Mouse (Mus musculus) right cerebral cortex, postnatal 14 days (tissue): ENCODE measurements around the gene Hmox2.
A peak's percentile ranks its signal among the peaks of the same experiment; 100 is the strongest.
"Not testable (repeated sequence)": the region's sequence is repeated elsewhere in the genome, so short reads cannot be mapped to it uniquely, and the experiment has no call there.

Source experiments
- DNase-seq: peaks from one replicate; pipeline ENCODE4 v3.0.0; 2022

Hmox2 gene

DNA sequence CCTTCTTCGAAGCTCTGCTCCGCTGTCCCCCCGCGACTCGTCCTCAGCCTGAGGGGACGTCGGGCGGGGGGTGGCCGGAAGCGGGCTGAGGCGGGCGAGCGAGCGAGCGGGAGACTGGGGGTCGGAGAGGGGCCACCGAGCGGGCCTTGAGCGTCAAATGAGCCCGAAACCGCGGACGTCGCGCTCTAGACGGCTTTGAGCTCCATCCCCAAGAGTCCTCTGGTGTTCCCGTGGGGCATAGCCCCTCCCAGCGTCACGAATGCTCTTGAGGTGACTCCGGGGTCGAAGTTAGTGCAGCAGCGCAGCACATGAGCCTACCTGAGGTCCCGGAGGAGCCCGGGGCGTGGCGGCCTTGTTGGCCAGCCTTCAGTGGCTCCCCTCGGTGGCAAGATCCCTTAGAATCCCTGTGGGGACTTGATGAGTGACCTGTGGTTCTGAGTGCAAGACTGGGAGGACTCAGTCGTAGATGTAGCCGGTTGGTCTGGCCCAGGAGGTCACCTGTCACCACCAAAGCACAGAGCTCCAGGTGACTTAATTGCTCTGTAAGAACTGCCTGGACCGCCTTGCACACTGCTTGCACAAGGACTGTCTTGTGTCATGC lies 467 bp downstream of the Hmox2 start:
- DNase-seq, result peak; percentile 26

- DNase-seq, result no peak
These were observed 1.4 kb downstream of the Hmox2 start for GRCm38 (mm10) chr16:4727526-4727925.

- DNase-seq, result no peak
These were observed 1.8 kb downstream of the Hmox2 start for GRCm38 (mm10) chr16:4727963-4728362.

GRCm38 (mm10) chr16:4730776-4731358 lies 4.7 kb downstream of the Hmox2 start:
- no peak for DNase-seq

DNA sequence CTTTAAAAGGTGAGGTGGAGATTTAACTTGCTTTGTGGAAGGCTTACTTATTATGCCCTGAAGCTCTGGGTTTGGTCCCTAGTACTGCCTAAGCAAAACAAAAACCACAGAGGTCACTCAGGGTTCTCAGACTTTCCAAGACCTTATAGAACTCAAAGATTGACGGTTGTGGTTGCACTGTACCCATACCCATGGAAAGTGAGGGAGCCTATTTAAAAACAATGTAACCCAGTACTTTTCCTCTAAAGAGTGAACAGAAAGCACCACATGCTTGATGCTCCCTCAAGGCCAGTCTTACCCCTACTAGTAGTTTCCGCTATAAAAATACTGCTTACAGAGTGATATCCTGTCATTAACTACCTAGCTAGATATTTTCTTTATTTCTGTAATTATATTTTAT lies 10.1 kb downstream of the Hmox2 start:
- DNase-seq, result no peak

DNA sequence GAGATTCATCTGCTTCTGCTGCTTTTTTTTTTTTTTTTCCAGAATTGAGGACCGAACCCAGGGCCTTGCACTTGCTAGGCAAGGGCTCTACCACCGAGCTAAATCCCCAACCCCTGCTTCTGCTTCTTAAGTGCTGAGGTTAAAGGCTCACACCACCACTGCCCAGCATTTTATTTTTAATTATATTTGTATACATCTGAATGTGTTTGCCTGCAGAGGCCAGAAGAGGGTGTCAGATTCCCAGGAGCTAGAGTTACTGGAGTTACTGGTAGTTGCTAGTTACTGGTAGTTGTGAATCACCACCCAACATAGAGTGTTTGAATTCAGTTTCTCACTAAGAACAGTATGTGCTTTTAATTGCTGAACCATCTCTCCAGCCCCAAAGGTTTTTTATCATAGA lies 13.8 kb downstream of the Hmox2 start:
- DNase-seq, result no peak

DNA sequence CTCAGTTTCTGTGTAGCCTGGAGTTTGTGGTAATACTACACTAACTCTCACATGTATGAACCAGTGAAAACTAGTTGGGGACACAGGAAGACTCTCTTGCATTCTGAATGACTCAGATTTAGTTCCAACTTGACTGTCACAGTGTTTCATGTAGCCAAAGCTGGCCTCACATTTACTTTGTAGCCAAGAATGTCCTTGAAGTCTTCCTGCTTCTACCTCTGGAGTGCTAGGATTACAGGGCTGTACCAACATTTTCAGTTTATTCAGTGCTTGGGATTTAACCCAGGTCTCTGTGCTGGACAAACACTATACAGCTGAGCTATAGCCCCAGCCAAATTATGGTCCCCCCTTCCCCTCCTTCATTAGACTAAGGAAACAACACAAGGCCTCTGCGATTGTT lies 16.0 kb downstream of the Hmox2 start:
- DNase-seq, result no peak

GRCm38 (mm10) chr16:4752155-4752554 lies 26.0 kb downstream of the Hmox2 start:
- no peak for DNase-seq

DNA sequence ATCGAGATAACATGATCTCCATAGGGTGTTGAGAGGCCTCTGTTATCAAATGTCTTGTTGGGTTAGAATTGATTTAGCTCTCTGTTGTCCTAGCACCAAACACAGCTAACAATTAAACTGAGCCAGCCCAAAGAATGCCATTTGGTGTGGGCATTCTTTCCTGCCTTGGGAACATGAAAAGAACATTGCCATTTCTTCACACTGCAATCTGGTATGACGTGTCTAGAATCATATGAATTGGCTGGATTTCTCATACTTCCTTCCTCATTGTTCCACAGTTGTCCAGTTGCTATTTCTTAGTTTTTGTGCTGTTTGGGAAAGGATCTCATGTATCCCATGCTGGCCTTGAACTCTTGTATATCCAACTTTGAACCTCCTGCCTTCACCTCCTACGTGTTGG lies 27.9 kb downstream of the Hmox2 start:
- no peak for DNase-seq

DNA sequence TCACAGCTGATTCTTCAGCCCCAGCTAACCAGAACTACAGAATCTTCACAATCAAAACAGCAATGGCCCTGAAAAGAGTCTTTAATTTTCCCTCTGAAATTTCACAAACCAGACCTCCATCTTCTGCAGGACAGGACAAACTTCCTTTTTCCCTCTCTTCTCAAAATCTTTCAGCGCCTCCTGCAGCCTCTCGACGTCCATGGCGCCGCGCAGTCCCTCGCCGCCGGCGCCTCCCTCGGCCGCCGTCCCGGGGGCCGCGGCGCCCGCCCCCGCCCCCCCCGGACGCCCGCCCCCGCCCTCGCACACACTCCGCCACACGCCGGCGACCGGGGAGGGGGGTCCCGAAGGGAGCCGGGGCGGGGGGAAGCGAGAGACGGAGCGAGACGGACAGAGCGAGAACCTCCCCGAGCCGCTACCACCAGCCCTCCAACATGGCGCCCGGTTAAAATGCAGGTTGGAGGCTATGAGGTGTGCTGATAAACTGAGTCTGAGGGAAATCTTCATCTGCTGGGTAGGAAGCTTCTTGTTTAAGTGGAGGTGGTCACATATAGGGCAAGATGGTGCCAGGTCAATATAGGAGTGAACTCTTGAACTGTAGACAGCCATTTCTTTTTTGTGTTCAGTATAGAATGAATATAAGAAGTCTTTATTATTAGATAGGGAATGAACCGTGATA lies 30.6 kb downstream of the Hmox2 start:
- DNase-seq, result not testable (repeated sequence)

GRCm38 (mm10) chr16:4762437-4762836 lies 36.3 kb downstream of the Hmox2 start:
- no peak for DNase-seq

DNA sequence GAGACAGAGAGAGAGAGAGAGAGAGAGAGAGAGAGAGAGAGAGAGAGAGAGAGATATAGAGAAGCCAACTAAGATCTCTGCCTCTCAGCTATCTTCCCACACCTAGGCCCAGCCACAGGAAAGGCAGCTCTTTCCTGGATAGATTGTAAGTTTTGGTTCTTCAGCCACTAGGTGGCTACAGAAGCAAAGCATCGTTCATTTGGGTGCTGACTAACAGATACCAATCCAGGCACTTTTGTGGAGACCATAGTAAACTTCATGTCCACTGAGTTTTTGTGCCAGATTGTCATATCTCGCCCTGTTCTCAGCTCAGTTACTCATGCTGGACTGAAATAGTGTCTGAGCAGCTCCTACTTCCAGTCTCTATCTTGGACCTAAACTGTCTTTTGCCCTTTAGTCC lies 37.1 kb downstream of the Hmox2 start:
- no peak for DNase-seq

DNA sequence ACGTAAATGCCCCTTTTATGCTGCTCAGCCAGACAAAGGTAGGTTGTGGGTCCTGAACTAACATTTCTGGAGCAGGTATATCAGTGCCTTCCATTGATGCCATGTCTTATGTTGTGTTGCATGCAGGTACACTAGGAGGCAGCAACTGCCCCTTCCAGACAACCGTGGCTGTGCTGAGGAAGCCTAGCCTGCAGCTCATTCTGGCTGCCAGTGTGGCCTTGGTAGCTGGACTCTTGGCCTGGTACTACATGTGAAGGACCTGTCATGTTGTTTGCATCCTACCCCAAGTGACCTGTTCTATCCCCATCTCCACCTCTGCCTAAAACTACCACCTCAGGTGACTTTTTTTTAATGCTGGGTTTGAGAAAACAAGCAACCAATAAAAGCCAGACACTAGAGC lies 39.7 kb downstream of the Hmox2 start:
- DNase-seq, result no peak

DNA sequence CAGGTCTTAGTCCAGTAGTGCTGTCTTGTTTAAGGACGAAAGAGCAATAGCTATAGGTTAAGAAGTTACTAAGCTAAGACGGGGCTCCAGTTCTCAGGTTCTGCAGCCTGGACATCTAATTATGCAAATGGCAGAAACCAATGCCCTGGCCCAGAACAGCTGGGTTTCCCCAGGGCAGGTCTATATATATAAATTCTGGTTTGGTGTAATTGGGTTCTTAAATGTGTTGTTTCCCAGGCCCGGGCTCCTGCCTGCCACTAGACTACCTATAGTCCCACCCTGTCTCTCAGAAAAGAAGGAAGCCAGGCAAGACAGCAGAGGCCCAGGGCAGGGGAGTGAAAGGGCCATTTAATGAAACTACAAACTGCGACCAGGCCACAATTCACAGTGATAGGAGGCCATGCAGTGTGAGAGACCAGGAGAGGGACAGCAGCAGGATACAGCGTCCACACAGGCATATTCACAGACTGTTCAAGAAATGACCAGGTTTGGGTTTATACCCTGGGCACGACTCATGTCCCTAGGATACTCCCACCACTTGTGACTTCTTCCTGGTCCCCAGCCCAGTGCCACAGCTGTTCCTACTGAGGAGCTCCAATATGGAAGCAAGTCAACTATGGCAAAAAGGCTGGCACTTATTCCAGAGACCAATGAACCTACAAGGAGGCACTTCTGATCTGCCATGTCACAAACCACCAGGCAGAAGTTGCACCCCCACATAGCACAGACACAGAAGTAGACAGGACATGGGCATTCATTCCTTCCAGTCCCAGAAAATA lies 41.0 kb downstream of the Hmox2 start:
- no peak for DNase-seq

DNA sequence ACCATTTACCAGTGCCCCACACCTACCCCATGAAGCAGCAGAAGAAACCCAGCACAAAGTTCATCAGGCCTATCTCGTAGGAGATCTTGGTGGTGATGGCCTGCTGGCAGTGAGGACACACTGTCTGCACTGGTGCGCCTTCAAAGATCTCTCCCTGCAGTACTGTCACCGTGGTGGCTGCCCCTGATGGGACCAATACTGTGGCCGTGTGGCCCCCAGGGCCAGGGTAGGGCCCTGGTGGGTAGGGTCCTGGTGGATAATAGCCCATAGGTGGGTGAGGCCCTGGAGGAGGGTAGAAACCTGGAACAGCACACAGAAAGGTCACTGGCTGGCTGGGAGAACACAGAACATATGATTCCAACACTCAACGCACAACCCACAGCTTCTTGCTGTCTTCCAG lies 42.6 kb downstream of the Hmox2 start:
- no peak for DNase-seq

- DNase-seq, result no peak
These were observed 47.3 kb downstream of the Hmox2 start for GRCm38 (mm10) chr16:4773289-4773970.

- no peak for DNase-seq
These were observed 51.2 kb downstream of the Hmox2 start for GRCm38 (mm10) chr16:4777171-4777904.

DNA sequence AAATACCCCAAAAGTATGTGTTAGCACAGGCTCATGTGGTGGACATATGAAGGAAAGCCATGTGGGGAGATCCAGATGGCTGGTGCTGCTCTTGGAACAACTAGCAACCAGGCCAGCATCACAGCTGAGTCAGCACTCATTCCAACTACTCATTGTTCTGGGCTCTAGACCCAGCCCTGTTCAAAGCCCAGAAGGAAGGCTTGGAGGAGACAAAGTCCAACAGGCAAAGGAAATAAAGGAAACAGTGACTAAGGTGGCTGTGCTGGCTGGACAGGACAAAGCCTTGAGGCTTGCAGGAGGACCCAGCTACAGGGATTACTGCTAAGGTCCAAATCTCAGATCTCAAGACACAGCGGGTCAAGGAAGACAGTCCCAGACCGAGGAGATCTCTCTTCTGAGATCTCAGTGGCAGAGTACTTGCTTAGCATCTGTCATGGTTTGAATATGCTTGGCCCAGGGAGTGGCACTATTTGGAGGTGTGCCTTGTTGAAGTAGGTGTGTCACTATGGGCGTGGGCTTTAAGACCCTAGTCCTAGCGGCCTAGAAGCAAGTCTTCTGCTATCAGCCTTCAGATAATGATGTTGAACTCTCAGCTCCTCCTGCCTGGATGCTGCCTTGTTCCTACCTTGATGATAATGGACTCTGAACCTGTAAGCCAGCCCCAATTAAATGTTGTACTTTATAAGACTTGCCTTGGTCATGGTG lies 51.9 kb downstream of the Hmox2 start:
- no peak for DNase-seq

DNA sequence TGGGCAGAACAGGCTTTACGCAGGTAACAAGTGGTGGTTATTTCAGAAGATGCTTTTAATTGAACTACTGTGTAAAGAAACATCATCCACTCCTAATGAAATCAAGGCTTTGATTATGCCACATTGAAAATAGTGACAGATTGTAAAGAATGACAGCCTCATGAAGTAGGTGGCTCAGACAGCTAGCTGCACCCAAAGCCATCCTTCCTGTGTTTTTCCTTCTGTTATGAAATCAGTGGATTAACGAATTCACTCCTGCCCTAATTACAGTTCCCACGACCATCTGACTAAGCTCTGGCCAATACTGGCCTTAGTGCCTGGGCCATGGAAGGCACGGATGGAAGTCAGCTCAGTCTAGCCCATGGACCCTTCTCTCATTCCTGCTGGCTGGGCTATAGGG lies 52.8 kb downstream of the Hmox2 start:
- DNase-seq, result no peak

- DNase-seq, result peak; percentile 51
These were observed 55.5 kb downstream of the Hmox2 start for GRCm38 (mm10) chr16:4781524-4782196.

- no peak for DNase-seq
These were observed 56.4 kb downstream of the Hmox2 start for GRCm38 (mm10) chr16:4782515-4782914.
